Mouse (Mus musculus) spleen, adult 2 months (tissue): ENCODE data around the gene Pafah1b1.

ENCODE experiments used
- CTCF ChIP-seq: fragments of 200-500 bp; IDR thresholded peaks from 2 replicates; pipeline ENCODE4 v1.5.1; 2011; ENCODE audit warnings: mild to moderate bottlenecking, inconsistent platforms; ENCODE audit not compliant: insufficient read depth, insufficient read length, insufficient replicate concordance; ENCODE audit errors: extremely low read depth
- POLR2A ChIP-seq: fragments of 200-500 bp; IDR thresholded peaks from 2 replicates; pipeline ENCODE4 v1.6.1; 2011; ENCODE audit warnings: low read depth, low read length, inconsistent platforms

DNA sequence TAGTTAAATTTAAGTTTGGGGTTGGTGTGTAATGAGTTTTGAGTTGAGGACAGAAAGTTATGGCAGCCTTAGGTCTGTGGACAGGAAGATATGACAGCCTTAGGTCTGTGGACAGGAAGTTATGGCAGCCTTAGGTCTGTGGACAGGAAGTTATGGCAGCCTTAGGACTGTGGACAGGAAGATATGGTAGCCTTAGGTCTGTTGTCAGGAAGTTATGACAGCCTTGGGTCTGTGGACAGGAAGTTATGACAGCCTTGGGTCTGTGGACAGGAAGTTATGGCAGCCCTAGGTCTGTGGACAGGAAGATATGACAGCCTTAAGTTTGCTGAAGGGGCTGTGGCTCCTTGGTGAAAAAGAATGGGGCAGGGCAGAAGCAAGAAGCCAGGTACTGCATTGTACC is 99.1 kb downstream of the Pafah1b1 start:
- TF ChIP-seq CTCF: no peak
- no peak for TF ChIP-seq POLR2A
